Mouse (Mus musculus): ENCODE data around the gene Lrrc8d. TPM values are rescaled to one million over a fixed set of nuclear protein-coding genes. Genes with fewer than 3 reads are reported as not detected.

Gene Lrrc8d
- polyA plus RNA-seq, 1 experiment, result 24.8 TPM

DNA sequence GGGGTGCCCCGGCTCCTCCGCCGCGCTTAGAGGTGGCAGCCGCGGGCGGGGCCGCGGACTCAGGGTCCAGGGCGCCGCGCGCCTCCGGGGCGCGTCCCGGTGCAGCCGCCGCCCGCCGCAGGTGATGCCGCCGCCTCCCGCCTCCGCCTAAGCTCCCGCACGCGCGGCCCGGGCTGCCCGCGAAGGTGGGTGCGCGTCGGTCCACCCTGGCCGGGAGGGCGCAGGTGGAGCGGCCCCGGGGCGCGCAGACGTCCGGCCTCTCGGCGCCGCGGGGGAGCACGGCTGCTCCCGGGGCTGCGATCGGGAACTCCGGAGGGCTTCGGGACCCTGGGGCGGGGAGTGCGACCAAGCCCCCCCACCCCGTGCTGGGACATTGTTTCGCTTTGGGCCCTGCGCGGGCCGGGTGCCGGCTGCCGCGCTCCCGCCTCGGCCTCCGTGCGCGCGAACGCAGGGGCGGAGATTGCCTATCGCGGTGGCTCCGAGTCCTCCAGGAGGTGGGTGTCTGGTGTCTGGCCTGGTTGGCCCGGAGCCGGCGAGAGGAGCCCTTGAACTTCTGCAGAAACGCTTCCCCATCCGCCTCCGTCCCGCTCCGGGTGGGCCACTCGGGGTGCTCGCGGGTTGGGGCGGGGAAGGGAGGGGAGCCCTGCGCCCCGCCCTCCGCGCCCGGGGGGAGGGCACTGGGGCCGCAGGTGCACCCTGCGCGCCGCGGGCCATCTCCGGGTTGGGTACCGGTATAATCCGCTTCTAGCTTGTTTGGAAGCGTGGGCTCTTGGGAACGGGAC is 492 bp downstream of the Lrrc8d start:
- Histone ChIP-seq H3K4me3 (peak overlapping the region; percentile 34), H3K4me2 (ENCODE audit: low read depth) (peak overlapping the region; percentile 76), H3ac (ENCODE audit: control insufficient read depth, insufficient read length) (peak overlapping the region; percentile 93), H3K36me3 (ENCODE audit: control insufficient read depth, insufficient read depth) (no peaks in the 10 kb centered on the region), H3K79me2 (ENCODE audit: control insufficient read depth, insufficient read depth) (peaks cover 24% of the 10 kb centered on the region), H3K27me3 (ENCODE audit: control insufficient read depth, insufficient read depth, insufficient read length) (no peaks in the 10 kb centered on the region)
- no peak for TF ChIP-seq REST (IDR thresholded peaks at IDR 0.05; ENCODE audit: insufficient read depth, insufficient read length)
- peak; percentile 19 for TF ChIP-seq POLR2A (IDR thresholded peaks at IDR 0.05; ENCODE audit: insufficient read length, low read depth)
- no peak for TF ChIP-seq TCF12 (IDR thresholded peaks at IDR 0.05; ENCODE audit: insufficient read depth, poor library complexity, severe bottlenecking)
- TF ChIP-seq TCF3 (IDR thresholded peaks at IDR 0.05; ENCODE audit: insufficient read length, low read depth), result no peak
- TF ChIP-seq MAX (IDR thresholded peaks at IDR 0.05; ENCODE audit: low read depth), result no peak
- TF ChIP-seq E2F4 (IDR thresholded peaks at IDR 0.05; ENCODE audit: insufficient read depth), result no peak
- TF ChIP-seq SRF (IDR thresholded peaks at IDR 0.05; ENCODE audit: control insufficient read depth, insufficient read length, low read depth), result no peak
- no peak for TF ChIP-seq POLR2AphosphoS2 (IDR thresholded peaks at IDR 0.05; ENCODE audit: insufficient read length, low read depth)
- TF ChIP-seq USF1 (IDR thresholded peaks at IDR 0.05; ENCODE audit: low read depth), result no peak
- TF ChIP-seq MYOD1 (IDR thresholded peaks at IDR 0.05; ENCODE audit: control insufficient read depth in 1 of 3, insufficient read length in 2 of 3, low read depth in 2 of 3), result peak in 1 of 3 experiments; percentile 58
- TF ChIP-seq MYOG (IDR thresholded peaks at IDR 0.05; ENCODE audit: control insufficient read depth in 1 of 3, insufficient read depth in 1 of 3, insufficient read length in 2 of 3, low read depth in 2 of 3), result peak in 1 of 3 experiments; percentile 24
- TF ChIP-seq CEBPB (IDR thresholded peaks at IDR 0.05; ENCODE audit: insufficient read depth, poor library complexity, severe bottlenecking), result no peak

DNA sequence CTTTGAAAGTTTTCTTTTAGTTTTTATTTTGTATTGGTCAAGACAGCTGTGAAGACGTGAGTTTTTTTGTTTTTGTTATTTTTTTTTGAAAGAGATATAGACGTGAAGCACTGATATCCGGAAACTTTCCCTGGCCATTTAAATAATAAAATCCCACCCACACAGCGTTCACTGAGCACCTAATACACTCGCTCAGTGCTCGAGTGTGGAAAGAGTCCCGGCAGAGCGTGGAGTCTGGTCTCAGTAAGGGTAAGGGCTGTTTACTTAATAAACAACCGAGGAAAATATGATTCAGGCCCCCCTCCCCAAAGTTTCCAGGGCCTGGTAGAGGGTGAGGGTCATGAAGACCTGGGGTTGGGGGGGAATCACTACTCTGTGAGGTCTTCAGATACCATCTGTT is 1.6 kb downstream of the Lrrc8d start:
- Histone ChIP-seq H3K36me3 (ENCODE audit: control insufficient read depth, insufficient read depth) (no peaks in the 10 kb centered on the region), H3K4me3 (peak overlapping the region; percentile 34), H3K4me2 (ENCODE audit: low read depth) (peak overlapping the region; percentile 76)

DNA sequence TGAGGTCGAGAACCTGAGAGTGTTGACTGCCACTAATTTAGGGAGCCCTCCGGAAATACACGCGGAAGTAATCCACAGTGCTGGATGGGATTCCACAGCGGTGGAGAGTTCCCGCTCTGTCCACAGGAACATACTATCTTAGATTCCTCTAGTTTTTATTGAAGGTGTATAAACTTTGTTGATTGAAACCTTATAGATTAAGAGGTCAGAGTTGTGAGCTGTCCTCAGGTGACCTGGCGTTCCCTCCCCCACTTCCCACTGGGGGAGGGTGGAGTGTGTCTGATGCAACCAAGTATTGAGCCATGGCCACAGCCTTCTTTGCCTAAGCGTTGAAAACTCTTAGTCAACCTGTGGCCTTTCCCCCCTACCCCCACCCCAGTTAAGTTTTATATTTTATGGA is 2.1 kb downstream of the Lrrc8d start:
- Histone ChIP-seq H3K4me3 (peak overlapping the region; percentile 34), H3ac (ENCODE audit: control insufficient read depth, insufficient read length) (no peak overlapping the region), H3K79me2 (ENCODE audit: control insufficient read depth, insufficient read depth) (peaks cover 32% of the 10 kb centered on the region), H3K36me3 (ENCODE audit: control insufficient read depth, insufficient read depth) (no peaks in the 10 kb centered on the region), H3K27me3 (ENCODE audit: control insufficient read depth, insufficient read depth, insufficient read length) (no peaks in the 10 kb centered on the region), H3K4me2 (ENCODE audit: low read depth) (peak overlapping the region; percentile 76)
- TF ChIP-seq CEBPB (IDR thresholded peaks at IDR 0.05; ENCODE audit: insufficient read depth, poor library complexity, severe bottlenecking) (peak; percentile 13; the same call in 1 of the 2 replicates), MYOD1 (IDR thresholded peaks at IDR 0.05; ENCODE audit: control insufficient read depth in 1 of 3, insufficient read length in 2 of 3, low read depth in 2 of 3) (no peak)

More for the DNA sequence above, 1.6 kb downstream of the Lrrc8d start:
- peaks cover 32% of the 10 kb centered on the region for H3K79me2 ChIP-seq (ENCODE audit: control insufficient read depth, insufficient read depth)
- H3K27me3 ChIP-seq (ENCODE audit: control insufficient read depth, insufficient read depth, insufficient read length), result no peaks in the 10 kb centered on the region
- no peak overlapping the region for H3ac ChIP-seq (ENCODE audit: control insufficient read depth, insufficient read length)
- TF ChIP-seq E2F4 (IDR thresholded peaks at IDR 0.05; ENCODE audit: insufficient read depth) (no peak), TCF3 (IDR thresholded peaks at IDR 0.05; ENCODE audit: insufficient read length, low read depth) (no peak), REST (IDR thresholded peaks at IDR 0.05; ENCODE audit: insufficient read depth, insufficient read length) (no peak), POLR2A (IDR thresholded peaks at IDR 0.05; ENCODE audit: insufficient read length, low read depth) (no peak), TCF12 (IDR thresholded peaks at IDR 0.05; ENCODE audit: insufficient read depth, poor library complexity, severe bottlenecking) (no peak), POLR2AphosphoS2 (IDR thresholded peaks at IDR 0.05; ENCODE audit: insufficient read length, low read depth) (no peak), MAX (IDR thresholded peaks at IDR 0.05; ENCODE audit: low read depth) (no peak), USF1 (IDR thresholded peaks at IDR 0.05; ENCODE audit: low read depth) (no peak), MYOD1 (IDR thresholded peaks at IDR 0.05; ENCODE audit: control insufficient read depth in 1 of 3, insufficient read length in 2 of 3, low read depth in 2 of 3) (no peak), SRF (IDR thresholded peaks at IDR 0.05; ENCODE audit: control insufficient read depth, insufficient read length, low read depth) (no peak), MYOG (IDR thresholded peaks at IDR 0.05; ENCODE audit: control insufficient read depth in 1 of 3, insufficient read depth in 1 of 3, insufficient read length in 2 of 3, low read depth in 2 of 3) (no peak), CEBPB (IDR thresholded peaks at IDR 0.05; ENCODE audit: insufficient read depth, poor library complexity, severe bottlenecking) (no peak)

DNA sequence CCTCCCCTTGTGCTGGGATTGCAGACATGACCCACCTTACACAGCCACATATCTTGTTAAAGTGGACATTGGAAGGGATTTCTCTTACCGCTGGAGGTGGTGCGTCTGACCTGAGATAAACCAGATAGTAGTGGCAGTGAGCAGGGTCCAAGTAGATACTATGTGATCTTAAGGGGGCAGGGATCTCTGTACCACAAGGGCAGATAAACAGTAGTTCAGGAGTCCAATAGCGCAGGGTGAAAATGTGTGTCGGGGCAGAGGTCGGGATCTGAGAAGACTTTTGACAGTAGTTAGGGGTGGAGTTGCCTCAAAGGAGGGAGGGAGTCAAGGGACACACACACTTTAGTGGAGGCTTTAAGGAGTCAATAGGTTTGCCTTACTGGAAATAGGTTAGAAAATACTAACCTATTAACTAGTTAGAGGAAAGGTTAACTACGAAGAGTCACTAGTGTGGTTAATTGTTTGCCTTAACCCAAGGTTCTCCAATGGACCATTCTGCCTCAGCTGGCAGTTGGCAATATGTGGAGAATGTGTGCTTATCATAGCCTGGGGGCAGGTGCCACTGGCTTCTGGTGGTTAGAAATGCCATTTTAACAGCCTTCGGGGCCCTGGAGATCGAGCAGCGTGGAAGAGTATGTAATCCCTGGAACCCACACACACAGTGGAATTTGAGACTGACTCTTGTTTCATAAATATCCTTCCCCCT is 3.0 kb downstream of the Lrrc8d start:
- Histone ChIP-seq H3K4me3 (peak overlapping the region; percentile 34), H3K4me2 (ENCODE audit: low read depth) (peak overlapping the region; percentile 14), H3ac (ENCODE audit: control insufficient read depth, insufficient read length) (no peak overlapping the region), H3K27me3 (ENCODE audit: control insufficient read depth, insufficient read depth, insufficient read length) (no peaks in the 10 kb centered on the region), H3K79me2 (ENCODE audit: control insufficient read depth, insufficient read depth) (peaks cover 34% of the 10 kb centered on the region), H3K36me3 (ENCODE audit: control insufficient read depth, insufficient read depth) (no peaks in the 10 kb centered on the region)
- TF ChIP-seq CEBPB (IDR thresholded peaks at IDR 0.05; ENCODE audit: insufficient read depth, poor library complexity, severe bottlenecking) (no peak), MYOG (IDR thresholded peaks at IDR 0.05; ENCODE audit: control insufficient read depth in 1 of 3, insufficient read depth in 1 of 3, insufficient read length in 2 of 3, low read depth in 2 of 3) (peak in 1 of 3 experiments; percentile 75), MYOD1 (IDR thresholded peaks at IDR 0.05; ENCODE audit: control insufficient read depth in 1 of 3, insufficient read length in 2 of 3, low read depth in 2 of 3) (peak in 2 of 3 experiments; percentile 23 to 67), TCF12 (IDR thresholded peaks at IDR 0.05; ENCODE audit: insufficient read depth, poor library complexity, severe bottlenecking) (no peak)

All from myocyte (in vitro differentiated cells).